Mouse (Mus musculus): ENCODE results near the gene Nipa1. TPM values are rescaled to one million over a fixed set of nuclear protein-coding genes. Genes with fewer than 3 reads are reported as not detected.
"Not testable (repeated sequence)": the region's sequence is repeated elsewhere in the genome, so short reads cannot be mapped to it uniquely, and the experiment has no call there.

The Nipa1 gene
- polyA plus RNA-seq, 1 experiment from 2014 or later = 6.4 TPM

DNA sequence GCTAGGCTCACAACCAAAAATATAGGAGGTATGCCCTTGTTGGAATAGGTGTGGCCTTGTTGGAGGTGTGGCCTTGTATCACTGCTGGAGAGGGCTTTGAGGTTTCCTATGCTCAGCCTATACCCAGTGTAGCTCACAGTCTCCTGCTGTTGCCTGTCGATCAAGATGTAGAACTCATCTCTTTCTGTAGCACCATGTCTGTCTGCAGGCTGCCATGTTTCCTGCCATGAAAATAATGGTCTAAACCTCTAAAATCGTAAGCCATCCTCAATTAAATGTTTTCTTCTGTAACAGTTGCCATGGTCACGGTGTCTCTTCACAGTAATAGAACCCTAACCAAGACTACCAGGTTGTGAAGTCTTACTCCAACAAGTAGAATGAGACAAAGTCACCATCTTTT is 3.8 kb upstream of the Nipa1 start:
- Histone ChIP-seq H3K27me3 (ENCODE audit: control insufficient read depth, insufficient read depth, low read length) (no peaks in the 10 kb centered on the region), H3K9ac (ENCODE audit: low read length) (no peak overlapping the region), H3K9me3 (ENCODE audit: control insufficient read depth, low read length) (no peaks in the 10 kb centered on the region), H3K4me2 (replicated peaks; ENCODE audit: low read depth) (no peak overlapping the region), H3K4me1 (replicated peaks; ENCODE audit: control insufficient read depth, insufficient read depth) (no peaks in the 10 kb centered on the region), H3K36me3 (ENCODE audit: control insufficient read depth, insufficient read depth, low read length) (no peaks in the 10 kb centered on the region), H3K4me3 (ENCODE audit: low read depth, low read length) (no peak overlapping the region), H3K27ac (replicated peaks) (no peak overlapping the region)
- WGBS = 91% methylated on average over 3 of the region's 3 CpGs
- no peak for ATAC-seq (ENCODE audit: low FRiP score, low TSS enrichment)
- TF ChIP-seq CTCF (IDR thresholded peaks at IDR 0.05; ENCODE audit: low read depth) (no peak), EP300 (optimal IDR thresholded peaks at IDR 0.05) (no peak)
- no peak for DNase-seq (ENCODE audit: low spot score)

DNA sequence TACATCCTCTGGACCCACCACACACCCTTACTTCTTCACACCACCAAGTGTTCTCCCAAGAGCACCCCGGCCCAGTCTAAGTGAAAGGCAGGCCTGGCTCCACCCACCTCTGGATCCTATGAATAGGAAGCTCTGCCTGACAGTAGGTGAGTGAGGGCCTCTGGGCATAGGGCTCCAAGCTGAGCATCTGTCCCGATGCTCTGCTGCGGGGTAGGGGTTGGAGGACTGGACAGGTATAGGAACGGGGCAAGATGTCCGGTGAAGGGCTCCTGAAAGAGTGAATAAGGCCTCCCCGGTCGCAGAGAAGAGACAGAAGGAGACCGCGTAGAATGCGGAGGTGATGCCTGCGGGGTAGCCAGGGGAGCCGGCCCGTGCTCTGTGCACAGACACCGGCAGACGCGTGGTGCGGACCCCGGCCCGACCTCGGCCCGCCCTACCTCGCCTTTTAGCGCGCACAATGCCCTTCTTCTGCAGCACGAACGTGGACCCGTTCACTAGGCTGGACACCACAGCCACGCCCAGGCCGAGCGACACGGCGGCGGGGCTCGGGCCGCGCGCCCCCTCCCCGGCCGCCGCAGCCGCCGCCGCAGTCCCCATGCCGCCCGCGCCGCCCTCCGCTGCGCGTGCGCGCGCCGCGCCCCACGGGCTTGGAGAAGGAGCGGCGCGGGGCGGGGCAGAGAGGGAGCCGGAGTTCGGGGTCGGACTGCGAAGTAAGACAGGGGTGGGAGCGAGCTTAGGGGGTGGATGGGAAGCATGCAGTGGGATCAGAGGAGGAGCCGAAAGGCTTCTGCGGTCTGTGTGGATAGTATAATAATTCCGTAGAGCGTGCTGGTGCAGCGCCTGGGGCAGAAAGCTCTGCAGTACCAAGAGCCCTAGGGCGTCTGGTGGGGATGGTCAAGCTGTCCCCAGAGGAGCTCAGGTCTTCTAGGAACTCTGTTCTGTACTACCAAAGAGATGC is 503 bp downstream of the Nipa1 start:
- H3K27me3 ChIP-seq (ENCODE audit: control insufficient read depth, insufficient read depth, low read length) = no peaks in the 10 kb centered on the region
- WGBS = under 1% methylated on average over 66 of the region's 71 CpGs
- H3K9ac ChIP-seq (ENCODE audit: low read length) = peak overlapping the region; percentile 84
- H3K4me3 ChIP-seq (ENCODE audit: low read depth, low read length) = peak overlapping the region; percentile 84
- H3K27ac ChIP-seq (replicated peaks) = peak overlapping the region; percentile 83
- no peaks in the 10 kb centered on the region for H3K4me1 ChIP-seq (replicated peaks; ENCODE audit: control insufficient read depth, insufficient read depth)
- no peaks in the 10 kb centered on the region for H3K36me3 ChIP-seq (ENCODE audit: control insufficient read depth, insufficient read depth, low read length)
- no peaks in the 10 kb centered on the region for H3K9me3 ChIP-seq (ENCODE audit: control insufficient read depth, low read length)
- DNase-seq (ENCODE audit: low spot score) (peak; percentile 78), ATAC-seq (ENCODE audit: low FRiP score, low TSS enrichment) (peak; percentile 90)
- TF ChIP-seq CTCF (IDR thresholded peaks at IDR 0.05; ENCODE audit: low read depth) (no peak), EP300 (optimal IDR thresholded peaks at IDR 0.05) (no peak)
- H3K4me2 ChIP-seq (replicated peaks; ENCODE audit: low read depth) = peak overlapping the region; percentile 92

DNA sequence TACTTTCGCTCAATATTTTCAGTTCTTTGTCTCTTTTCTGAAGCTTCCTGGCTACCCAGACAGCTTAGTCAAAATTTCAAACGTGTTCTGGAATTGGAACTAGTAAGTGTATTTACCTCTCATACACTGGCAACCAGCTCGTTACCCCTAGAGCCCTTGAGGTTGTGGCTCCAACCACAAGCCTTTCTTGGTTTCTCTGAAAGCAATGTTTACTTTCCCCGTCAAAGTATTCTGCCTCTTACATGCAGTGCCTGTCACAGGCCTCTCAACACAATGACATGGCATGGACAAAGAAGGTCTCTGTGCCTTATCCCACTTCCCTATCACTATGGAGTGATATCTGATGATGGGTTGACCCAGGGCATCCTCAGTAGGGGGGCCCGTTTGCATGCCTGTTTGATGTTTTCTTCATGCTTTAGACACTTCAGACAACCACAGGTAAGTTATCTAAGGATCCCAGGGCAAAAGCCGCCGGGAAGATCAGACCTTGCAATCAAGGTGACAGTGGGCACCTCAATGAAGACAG is 1.2 kb downstream of the Nipa1 start:
- WGBS = 35% methylated on average over 7 of the region's 7 CpGs
- Histone ChIP-seq H3K36me3 (ENCODE audit: control insufficient read depth, insufficient read depth, low read length) (no peaks in the 10 kb centered on the region), H3K4me1 (replicated peaks; ENCODE audit: control insufficient read depth, insufficient read depth) (no peaks in the 10 kb centered on the region), H3K9ac (ENCODE audit: low read length) (peak overlapping the region; percentile 84), H3K27ac (replicated peaks) (no peak overlapping the region; the same call in 1 of the 2 replicates), H3K27me3 (ENCODE audit: control insufficient read depth, insufficient read depth, low read length) (no peaks in the 10 kb centered on the region), H3K4me2 (replicated peaks; ENCODE audit: low read depth) (peak overlapping the region; percentile 92), H3K9me3 (ENCODE audit: control insufficient read depth, low read length) (no peaks in the 10 kb centered on the region), H3K4me3 (ENCODE audit: low read depth, low read length) (peak overlapping the region; percentile 84)
- DNase-seq (ENCODE audit: low spot score) (no peak), ATAC-seq (ENCODE audit: low FRiP score, low TSS enrichment) (no peak)
- TF ChIP-seq CTCF (IDR thresholded peaks at IDR 0.05; ENCODE audit: low read depth) (no peak), EP300 (optimal IDR thresholded peaks at IDR 0.05) (no peak)

DNA sequence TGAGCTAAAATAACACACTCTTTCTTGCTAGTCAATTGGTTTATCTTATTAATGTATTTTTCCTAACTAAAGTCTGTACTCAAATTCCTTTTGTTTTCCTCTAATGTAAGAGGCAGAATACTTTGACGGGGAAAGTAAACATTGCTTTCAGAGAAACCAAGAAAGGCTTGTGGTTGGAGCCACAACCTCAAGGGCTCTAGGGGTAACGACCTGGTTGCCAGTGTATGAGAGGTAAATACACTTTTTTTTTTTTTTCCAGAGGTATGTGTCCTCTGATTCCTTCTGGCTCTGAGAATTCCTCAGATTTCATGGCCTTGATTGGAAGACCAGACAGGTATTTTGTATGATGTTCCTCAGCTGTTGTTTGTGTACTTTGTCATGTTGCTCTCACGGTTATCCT is 2.0 kb downstream of the Nipa1 start:
- H3K9ac ChIP-seq (ENCODE audit: low read length) = no peak overlapping the region
- no peak overlapping the region for H3K27ac ChIP-seq (replicated peaks)
- TF ChIP-seq EP300 (optimal IDR thresholded peaks at IDR 0.05) = no peak
- no peak for TF ChIP-seq CTCF (IDR thresholded peaks at IDR 0.05; ENCODE audit: low read depth)
- no peak overlapping the region for H3K4me3 ChIP-seq (ENCODE audit: low read depth, low read length)
- H3K4me1 ChIP-seq (replicated peaks; ENCODE audit: control insufficient read depth, insufficient read depth) = no peaks in the 10 kb centered on the region
- WGBS = 50% methylated on average over 3 of the region's 3 CpGs
- H3K4me2 ChIP-seq (replicated peaks; ENCODE audit: low read depth) = no peak overlapping the region
- H3K27me3 ChIP-seq (ENCODE audit: control insufficient read depth, insufficient read depth, low read length) = no peaks in the 10 kb centered on the region
- H3K36me3 ChIP-seq (ENCODE audit: control insufficient read depth, insufficient read depth, low read length) = no peaks in the 10 kb centered on the region
- DNase-seq (ENCODE audit: low spot score) (no peak), ATAC-seq (ENCODE audit: low FRiP score, low TSS enrichment) (no peak)
- H3K9me3 ChIP-seq (ENCODE audit: control insufficient read depth, low read length) = no peaks in the 10 kb centered on the region

DNA sequence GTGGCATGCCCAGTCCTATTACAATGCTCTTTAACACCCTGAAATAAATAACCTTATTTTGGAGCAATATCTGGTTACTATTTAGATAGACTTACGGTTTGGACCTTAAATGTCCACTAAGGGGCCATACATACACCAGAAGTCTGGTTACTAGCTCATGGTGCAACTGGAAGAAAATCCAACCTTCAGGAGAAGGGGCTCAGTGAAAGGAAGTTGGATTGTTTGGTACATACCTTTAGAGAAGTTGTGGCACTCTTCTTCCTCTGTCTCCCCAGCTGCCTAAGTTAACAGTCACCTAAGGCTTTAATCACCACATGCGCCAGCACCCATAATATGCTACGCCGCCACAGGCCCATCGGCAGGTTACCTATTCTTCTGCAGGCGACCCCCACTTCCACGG is 3.9 kb downstream of the Nipa1 start:
- Histone ChIP-seq H3K27ac (replicated peaks) (no peak overlapping the region), H3K4me3 (ENCODE audit: low read depth, low read length) (no peak overlapping the region), H3K4me2 (replicated peaks; ENCODE audit: low read depth) (no peak overlapping the region), H3K27me3 (ENCODE audit: control insufficient read depth, insufficient read depth, low read length) (no peaks in the 10 kb centered on the region), H3K9ac (ENCODE audit: low read length) (no peak overlapping the region), H3K4me1 (replicated peaks; ENCODE audit: control insufficient read depth, insufficient read depth) (no peaks in the 10 kb centered on the region), H3K9me3 (ENCODE audit: control insufficient read depth, low read length) (no peaks in the 10 kb centered on the region), H3K36me3 (ENCODE audit: control insufficient read depth, insufficient read depth, low read length) (no peaks in the 10 kb centered on the region)
- ATAC-seq (ENCODE audit: low FRiP score, low TSS enrichment) = no peak
- WGBS = 90% methylated on average over 7 of the region's 7 CpGs
- TF ChIP-seq EP300 (optimal IDR thresholded peaks at IDR 0.05) (no peak), CTCF (IDR thresholded peaks at IDR 0.05; ENCODE audit: low read depth) (no peak)
- DNase-seq (ENCODE audit: low spot score) = no peak

DNA sequence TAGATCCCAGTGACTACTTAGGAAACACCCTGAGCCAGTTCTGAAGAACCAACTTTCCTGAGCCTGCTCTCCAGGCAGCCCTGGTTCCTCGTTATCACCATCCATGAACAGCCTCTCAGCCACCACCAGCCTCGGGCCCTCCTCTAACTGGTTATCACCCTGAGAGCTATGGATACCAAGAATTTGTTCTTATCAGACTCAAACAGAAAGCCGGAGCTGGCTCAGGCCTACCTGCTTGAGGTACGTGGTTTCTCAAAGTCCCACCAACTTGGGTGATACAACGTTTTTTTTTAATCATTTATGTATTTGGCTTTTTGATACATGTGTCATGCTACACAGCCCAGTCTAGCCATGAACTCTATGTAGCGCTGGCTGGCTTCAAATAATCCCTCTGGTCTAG is 4.6 kb downstream of the Nipa1 start:
- Histone ChIP-seq H3K4me3 (ENCODE audit: low read depth, low read length) (no peak overlapping the region), H3K4me1 (replicated peaks; ENCODE audit: control insufficient read depth, insufficient read depth) (no peaks in the 10 kb centered on the region), H3K9ac (ENCODE audit: low read length) (no peak overlapping the region), H3K27me3 (ENCODE audit: control insufficient read depth, insufficient read depth, low read length) (no peaks in the 10 kb centered on the region), H3K4me2 (replicated peaks; ENCODE audit: low read depth) (no peak overlapping the region), H3K27ac (replicated peaks) (no peak overlapping the region), H3K9me3 (ENCODE audit: control insufficient read depth, low read length) (no peaks in the 10 kb centered on the region), H3K36me3 (ENCODE audit: control insufficient read depth, insufficient read depth, low read length) (no peaks in the 10 kb centered on the region)
- peak; percentile 40; the same call in 1 of the 2 replicates for ATAC-seq (ENCODE audit: low FRiP score, low TSS enrichment)
- DNase-seq (ENCODE audit: low spot score) = peak; percentile 30
- 72% methylated on average over 6 of the region's 6 CpGs for WGBS
- no peak for TF ChIP-seq CTCF (IDR thresholded peaks at IDR 0.05; ENCODE audit: low read depth)
- no peak for TF ChIP-seq EP300 (optimal IDR thresholded peaks at IDR 0.05)

DNA sequence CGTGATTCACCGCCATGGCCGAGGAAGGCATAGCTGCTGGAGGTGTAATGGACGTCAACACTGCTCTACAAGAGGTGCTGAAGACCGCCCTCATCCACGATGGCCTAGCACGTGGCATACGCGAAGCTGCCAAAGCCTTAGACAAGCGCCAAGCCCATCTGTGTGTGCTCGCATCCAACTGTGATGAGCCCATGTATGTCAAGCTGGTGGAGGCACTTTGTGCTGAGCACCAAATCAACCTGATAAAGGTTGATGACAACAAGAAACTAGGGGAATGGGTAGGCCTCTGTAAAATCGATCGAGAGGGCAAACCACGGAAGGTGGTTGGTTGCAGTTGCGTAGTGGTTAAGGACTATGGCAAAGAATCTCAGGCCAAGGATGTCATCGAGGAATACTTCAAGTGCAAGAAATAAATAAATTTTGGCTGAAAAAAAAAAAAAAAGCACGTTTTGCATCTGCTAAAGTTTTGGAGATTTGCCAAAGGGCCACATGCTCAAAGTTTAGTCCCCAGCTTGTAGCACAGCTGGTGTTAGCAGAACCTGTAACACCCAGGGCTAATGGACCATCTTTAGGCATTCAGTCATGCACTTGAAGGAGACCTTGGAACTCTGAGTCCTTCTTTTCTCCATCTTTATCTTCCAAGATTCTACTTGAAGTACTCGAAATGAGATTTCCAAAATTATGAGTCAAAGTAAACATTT is 5.6 kb downstream of the Nipa1 start:
- H3K4me2 ChIP-seq (replicated peaks; ENCODE audit: low read depth); H3K27me3 ChIP-seq (ENCODE audit: control insufficient read depth, insufficient read depth, low read length); H3K4me1 ChIP-seq (replicated peaks; ENCODE audit: control insufficient read depth, insufficient read depth); H3K4me3 ChIP-seq (ENCODE audit: low read depth, low read length); ATAC-seq (ENCODE audit: low FRiP score, low TSS enrichment); H3K36me3 ChIP-seq (ENCODE audit: control insufficient read depth, insufficient read depth, low read length); H3K9me3 ChIP-seq (ENCODE audit: control insufficient read depth, low read length); DNase-seq (ENCODE audit: low spot score); H3K27ac ChIP-seq (replicated peaks); H3K9ac ChIP-seq (ENCODE audit: low read length): not testable (repeated sequence)
- WGBS = 76% methylated on average over 6 of the region's 18 CpGs

Data from stomach, postnatal 0 days (tissue).